Mouse (Mus musculus) intestine, embryonic 16.5 days (tissue): ENCODE measurements around the gene Gm20388. TPM values are rescaled to one million over a fixed set of nuclear protein-coding genes. Genes with fewer than 3 reads are reported as not detected.
"Not testable (repeated sequence)": the region's sequence is repeated elsewhere in the genome, so short reads cannot be mapped to it uniquely, and the experiment has no call there.

Experiments
- ATAC-seq: fragments of 200-750 bp; cut with Nextera tagmentation; 2 replicates; pipeline ENCODE4 v1.8.0; 2017; ENCODE audit warnings: moderate TSS enrichment, moderate library complexity
- H3K27ac ChIP-seq: fragments of 300-500 bp; sonication (generic); 2 replicates; pipeline ENCODE4 v1.5.1; 2014; ENCODE audit warnings: mild to moderate bottlenecking, low read length
- H3K27me3 ChIP-seq: fragments of 300-500 bp; sonication (generic); replicated peaks from 2 replicates; pipeline ENCODE4 v1.6.1; 2014; ENCODE audit warnings: low read length, control low read depth, mixed read lengths; ENCODE audit not compliant: control insufficient read depth, insufficient read depth
- H3K36me3 ChIP-seq: fragments of 300-500 bp; sonication (generic); 2 replicates; pipeline ENCODE4 v1.6.1; 2014; ENCODE audit warnings: low read length, control low read depth; ENCODE audit not compliant: control insufficient read depth, insufficient read depth
- H3K4me1 ChIP-seq: fragments of 300-500 bp; sonication (generic); 2 replicates; pipeline ENCODE4 v1.6.1; 2014; ENCODE audit warnings: low read length, control low read depth, mixed read lengths; ENCODE audit not compliant: control insufficient read depth, insufficient read depth
- H3K4me2 ChIP-seq: fragments of 300-500 bp; sonication (generic); 2 replicates; pipeline ENCODE4 v1.6.1; 2014; ENCODE audit warnings: low read depth, low read length, control low read depth
- H3K4me3 ChIP-seq: fragments of 300-500 bp; sonication (generic); 2 replicates; pipeline ENCODE4 v1.5.1; 2014; ENCODE audit warnings: mild to moderate bottlenecking, low read length
- H3K9ac ChIP-seq: fragments of 300-500 bp; sonication (generic); 2 replicates; pipeline ENCODE4 v1.6.1; 2014; ENCODE audit warnings: low read depth, low read length
- H3K9me3 ChIP-seq: fragments of 300-500 bp; sonication (generic); 2 replicates; pipeline ENCODE4 v1.6.1; 2016; ENCODE audit warnings: low read length, control low read depth; ENCODE audit not compliant: control insufficient read depth
- WGBS: fragments of 180-500 bp; shearing (Covaris S2); extraction: QIAGEN DNeasy Blood & Tissue Kit; methylation state at CpG from one replicate; pipeline ENCODE4 v1.1.7; 2014; 5-methylcytosine and 5-hydroxymethylcytosine counted together
- polyA plus RNA-seq: library from polyadenylated mRNA; unstranded; fragments of >200 nt; fragmentation: Nextera tagmentation; extraction: Ambion mirVana; gene quantifications from 2 replicates; pipeline ENCODE4 v1.2.1, GENCODE M21; 2015

Gene Gm20388
- polyA plus RNA-seq, 1 experiment from 2014 or later = 5.8 TPM

DNA sequence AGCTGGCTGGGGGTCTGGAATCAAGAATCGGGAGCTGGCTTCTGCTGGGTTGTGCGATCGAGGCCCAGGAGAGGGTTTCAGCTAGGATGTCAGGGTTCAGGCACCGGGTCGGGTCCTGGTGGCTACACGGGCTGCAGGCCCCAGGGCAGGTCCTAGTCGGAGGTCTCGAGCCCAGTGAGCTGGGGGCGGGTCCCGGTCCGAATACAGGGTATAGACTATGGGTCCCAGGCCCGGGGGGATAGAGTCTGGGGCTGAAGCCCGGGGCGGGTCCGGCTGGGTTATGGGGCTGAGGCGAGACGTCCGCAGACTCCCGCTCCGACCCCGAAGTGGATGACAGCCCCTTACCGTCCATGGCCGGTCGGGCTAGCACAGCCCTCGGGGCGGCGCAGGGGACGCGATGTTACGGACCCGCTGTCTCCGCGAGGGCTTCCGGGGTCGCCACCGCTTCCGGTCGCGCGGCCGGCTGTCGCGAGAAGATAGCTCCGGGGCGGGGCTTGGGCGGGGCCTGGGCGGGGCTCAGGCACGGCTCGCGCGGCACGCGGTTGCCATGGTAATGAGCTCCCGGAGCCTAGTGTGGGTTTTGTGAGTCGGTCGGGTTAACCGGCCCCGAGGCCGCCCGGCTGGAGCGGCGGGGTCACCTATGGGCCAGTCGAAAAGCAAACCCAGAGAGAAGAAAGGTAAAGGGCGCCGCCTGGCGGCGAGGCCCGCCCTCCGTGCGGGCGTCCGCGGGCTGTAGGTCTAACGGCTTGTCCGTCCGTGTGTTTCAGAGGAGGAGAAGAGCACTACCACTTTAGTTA lies 3301.9 kb downstream of the Gm20388 start, which contains the start of the genes Chmp1a and Spata33:
Chmp1a (minus strand) TSS at position 443 of the 797 bp plus-strand sequence.
Spata33 (plus strand) TSS at position 512 of the 797 bp plus-strand sequence.
- no peaks in the 10 kb centered on the region for H3K27me3 ChIP-seq
- no peaks in the 10 kb centered on the region for H3K9me3 ChIP-seq
- peak within 1 kb of the TSS; percentile 88 for H3K4me2 ChIP-seq
- ATAC-seq = peak; percentile 94
- peaks cover 6% of the 10 kb centered on the region; the same call in 1 of the 2 replicates for H3K4me1 ChIP-seq
- H3K36me3 ChIP-seq = peaks cover 4% of the 10 kb centered on the region; the same call in 1 of the 2 replicates
- H3K4me3 ChIP-seq = peak within 1 kb of the TSS; percentile 95
- H3K27ac ChIP-seq = peak within 1 kb of the TSS; percentile 59
- under 1% methylated on average over 76 of the region's 76 CpGs for WGBS
- H3K9ac ChIP-seq = peak within 1 kb of the TSS; percentile 95

- Histone ChIP-seq H3K4me3 (peak overlapping the region; percentile 95), H3K36me3 (peaks cover 4% of the 10 kb centered on the region; the same call in 1 of the 2 replicates), H3K4me2 (peak overlapping the region; percentile 88), H3K4me1 (peaks cover 6% of the 10 kb centered on the region; the same call in 1 of the 2 replicates), H3K27me3 (no peaks in the 10 kb centered on the region), H3K9me3 (no peaks in the 10 kb centered on the region), H3K9ac (peak overlapping the region; percentile 73), H3K27ac (no peak overlapping the region)
- ATAC-seq = peak; percentile 43; the same call in 1 of the 2 replicates
- 15% methylated on average over 22 of the region's 22 CpGs for WGBS
Observed at GRCm38 (mm10) chr8:123213118-123213772, 3302.6 kb downstream of the Gm20388 start.

GRCm38 (mm10) chr8:123215430-123215829 lies 3304.8 kb downstream of the Gm20388 start:
- Histone ChIP-seq H3K9me3 (no peaks in the 10 kb centered on the region), H3K27ac (no peak overlapping the region), H3K9ac (no peak overlapping the region), H3K27me3 (no peaks in the 10 kb centered on the region), H3K36me3 (no peaks in the 10 kb centered on the region), H3K4me1 (peaks cover 6% of the 10 kb centered on the region; the same call in 1 of the 2 replicates), H3K4me3 (no peak overlapping the region), H3K4me2 (no peak overlapping the region)
- WGBS = 76% methylated on average over 3 of the region's 3 CpGs
- no peak for ATAC-seq

- 76% methylated on average over 1 of the region's 1 CpGs for WGBS
- Histone ChIP-seq H3K9ac (no peak overlapping the region), H3K4me1 (peaks cover 8% of the 10 kb centered on the region; the same call in 1 of the 2 replicates), H3K9me3 (no peaks in the 10 kb centered on the region), H3K27ac (no peak overlapping the region), H3K4me2 (no peak overlapping the region), H3K36me3 (no peaks in the 10 kb centered on the region), H3K4me3 (no peak overlapping the region), H3K27me3 (no peaks in the 10 kb centered on the region)
- no peak for ATAC-seq
Observed at GRCm38 (mm10) chr8:123220917-123221316, 3310.3 kb downstream of the Gm20388 start.

GRCm38 (mm10) chr8:123224278-123225266 lies 3313.9 kb downstream of the Gm20388 start, which contains the start of gene Cdk10:
Gene Cdk10 (plus strand): TSS chr8:123224842.
- H3K4me3 ChIP-seq = peak within 1 kb of the TSS; percentile 82
- peak within 1 kb of the TSS; percentile 74 for H3K27ac ChIP-seq
- H3K27me3 ChIP-seq = no peaks in the 10 kb centered on the region
- H3K9ac ChIP-seq = peak within 1 kb of the TSS; percentile 88
- no peaks in the 10 kb centered on the region for H3K9me3 ChIP-seq
- peak within 1 kb of the TSS; percentile 86 for H3K4me2 ChIP-seq
- 0 out of 2 replicates have a peak, but pooled peaks cover 8% of the 10 kb centered on the region for H3K36me3 ChIP-seq
- WGBS = 2% methylated on average over 59 of the region's 59 CpGs
- H3K4me1 ChIP-seq = peaks cover 8% of the 10 kb centered on the region; the same call in 1 of the 2 replicates
- peak; percentile 94 for ATAC-seq

- H3K36me3 ChIP-seq = 0 out of 2 replicates have a peak, but pooled peaks cover 8% of the 10 kb centered on the region
- no peak overlapping the region for H3K9ac ChIP-seq
- no peak overlapping the region for H3K4me2 ChIP-seq
- 95% methylated on average over 1 of the region's 1 CpGs for WGBS
- no peaks in the 10 kb centered on the region for H3K9me3 ChIP-seq
- H3K4me3 ChIP-seq = no peak overlapping the region
- ATAC-seq = no peak
- H3K27me3 ChIP-seq = no peaks in the 10 kb centered on the region
- H3K27ac ChIP-seq = no peak overlapping the region
- H3K4me1 ChIP-seq = peaks cover 8% of the 10 kb centered on the region; the same call in 1 of the 2 replicates
Observed at GRCm38 (mm10) chr8:123228416-123228815, 3317.8 kb downstream of the Gm20388 start.

- H3K4me3 ChIP-seq, H3K36me3 ChIP-seq, H3K27me3 ChIP-seq, H3K4me2 ChIP-seq, H3K4me1 ChIP-seq, ATAC-seq, H3K9ac ChIP-seq, H3K27ac ChIP-seq, H3K9me3 ChIP-seq: not testable (repeated sequence)
- 77% methylated on average over 10 of the region's 11 CpGs for WGBS
Observed at GRCm38 (mm10) chr8:123230326-123230725, 3319.7 kb downstream of the Gm20388 start.

GRCm38 (mm10) chr8:123231742-123232141 lies 3321.1 kb downstream of the Gm20388 start:
- Histone ChIP-seq H3K4me3 (no peak overlapping the region), H3K9me3 (no peaks in the 10 kb centered on the region), H3K27me3 (no peaks in the 10 kb centered on the region), H3K36me3 (0 out of 2 replicates have a peak, but pooled peaks cover 8% of the 10 kb centered on the region), H3K27ac (no peak overlapping the region), H3K4me1 (peaks cover 14% of the 10 kb centered on the region), H3K4me2 (no peak overlapping the region), H3K9ac (0 out of 2 replicates have a peak overlapping the region, but pooled peaks have one; percentile 24)
- WGBS = 53% methylated on average over 5 of the region's 5 CpGs
- ATAC-seq = no peak
